Mouse (Mus musculus) hindbrain, embryonic 11.5 days (tissue): ENCODE data around the gene Morc4. TPM values are rescaled to one million over a fixed set of nuclear protein-coding genes. Genes with fewer than 3 reads are reported as not detected.

ENCODE experiments used
- ATAC-seq: fragments of 200-750 bp; cut with Nextera tagmentation; 2 replicates; pipeline ENCODE4 v1.8.0; 2017; ENCODE audit warnings: mild to moderate bottlenecking, moderate TSS enrichment, moderate library complexity; ENCODE audit not compliant: low FRiP score
- DNase-seq: peaks from one replicate; pipeline ENCODE4 v3.0.0-alpha.2; 2015; ENCODE audit warnings: low spot score
- H3K27ac ChIP-seq: fragments of 300-500 bp; sonication (generic); 2 replicates; pipeline ENCODE4 v1.5.1; 2014; ENCODE audit warnings: mild to moderate bottlenecking, low read depth, low read length
- H3K27me3 ChIP-seq: fragments of 300-500 bp; sonication (generic); 2 replicates; pipeline ENCODE4 v1.6.1; 2014; ENCODE audit warnings: mild to moderate bottlenecking, low read length, moderate library complexity, mixed read lengths; ENCODE audit not compliant: control insufficient read depth, insufficient read depth
- H3K36me3 ChIP-seq: fragments of 300-500 bp; sonication (generic); 2 replicates; pipeline ENCODE4 v1.6.1; 2014; ENCODE audit warnings: mild to moderate bottlenecking, low read length, moderate library complexity, mixed read lengths; ENCODE audit not compliant: control insufficient read depth, insufficient read depth
- H3K4me1 ChIP-seq: fragments of 300-500 bp; sonication (generic); replicated peaks from 2 replicates; pipeline ENCODE4 v1.6.1; 2014; ENCODE audit warnings: low read length, mixed read lengths; ENCODE audit not compliant: control insufficient read depth, insufficient read depth
- H3K4me2 ChIP-seq: fragments of 300-500 bp; sonication (generic); replicated peaks from 2 replicates; pipeline ENCODE4 v1.6.1; 2014; ENCODE audit warnings: mild to moderate bottlenecking, low read depth, low read length
- H3K4me3 ChIP-seq: fragments of 300-500 bp; sonication (generic); 2 replicates; pipeline ENCODE4 v1.5.1; 2014; ENCODE audit warnings: low read depth, low read length
- H3K9ac ChIP-seq: fragments of 300-500 bp; sonication (generic); 2 replicates; pipeline ENCODE4 v1.6.1; 2014; ENCODE audit warnings: low read depth, low read length
- H3K9me3 ChIP-seq: fragments of 300-500 bp; sonication (generic); 2 replicates; pipeline ENCODE4 v1.6.1; 2016; ENCODE audit warnings: low read length; ENCODE audit not compliant: control insufficient read depth
- WGBS: fragments of 180-500 bp; shearing (Covaris S2); extraction: QIAGEN DNeasy Blood & Tissue Kit; methylation state at CpG from one replicate; pipeline ENCODE4 v1.1.7; 2014; 5-methylcytosine and 5-hydroxymethylcytosine counted together
- polyA plus RNA-seq: library from polyadenylated mRNA; unstranded; fragments of >200 nt; fragmentation: Nextera tagmentation; extraction: Ambion mirVana; gene quantifications from 2 replicates; pipeline ENCODE4 v1.2.1, GENCODE M21; 2014

Morc4 gene
- polyA plus RNA-seq, 1 experiment from 2014 or later, result 9.4 TPM

GRCm38 (mm10) chrX:139813299-139814002 is 58.0 kb downstream of the Morc4 start:
- Histone ChIP-seq H3K4me3 (no peak overlapping the region), H3K36me3 (no peaks in the 10 kb centered on the region), H3K4me2 (no peak overlapping the region), H3K27ac (no peak overlapping the region), H3K27me3 (0 out of 2 replicates have a peak, but pooled peaks cover 2% of the 10 kb centered on the region), H3K9ac (no peak overlapping the region), H3K9me3 (no peaks in the 10 kb centered on the region), H3K4me1 (no peaks in the 10 kb centered on the region)
- 69% methylated on average over 9 of the region's 9 CpGs for WGBS
- no peak for DNase-seq
- no peak for ATAC-seq

GRCm38 (mm10) chrX:139812636-139813298 is 58.7 kb downstream of the Morc4 start:
- Histone ChIP-seq H3K4me1 (no peaks in the 10 kb centered on the region), H3K4me3 (no peak overlapping the region), H3K36me3 (no peaks in the 10 kb centered on the region), H3K27ac (no peak overlapping the region), H3K9me3 (no peaks in the 10 kb centered on the region), H3K4me2 (no peak overlapping the region), H3K9ac (no peak overlapping the region), H3K27me3 (0 out of 2 replicates have a peak, but pooled peaks cover 2% of the 10 kb centered on the region)
- 63% methylated on average over 3 of the region's 3 CpGs for WGBS
- ATAC-seq, result no peak
- DNase-seq, result no peak

- no peaks in the 10 kb centered on the region for H3K9me3 ChIP-seq
- H3K27me3 ChIP-seq, result 0 out of 2 replicates have a peak, but pooled peaks cover 2% of the 10 kb centered on the region
- DNase-seq (no peak), ATAC-seq (no peak)
- H3K27ac ChIP-seq, result no peak overlapping the region
- no peak overlapping the region for H3K4me3 ChIP-seq
- no peak overlapping the region for H3K9ac ChIP-seq
- 95% methylated on average over 10 of the region's 10 CpGs for WGBS
- H3K4me1 ChIP-seq, result no peaks in the 10 kb centered on the region
- H3K36me3 ChIP-seq, result no peaks in the 10 kb centered on the region
- no peak overlapping the region for H3K4me2 ChIP-seq
Observed at GRCm38 (mm10) chrX:139808501-139808900, 63.0 kb downstream of the Morc4 start.

GRCm38 (mm10) chrX:139808085-139808484 is 63.4 kb downstream of the Morc4 start:
- 37% methylated on average over 4 of the region's 4 CpGs for WGBS
- Histone ChIP-seq H3K4me1 (no peaks in the 10 kb centered on the region), H3K27me3 (0 out of 2 replicates have a peak, but pooled peaks cover 2% of the 10 kb centered on the region), H3K4me2 (no peak overlapping the region), H3K27ac (no peak overlapping the region), H3K9me3 (no peaks in the 10 kb centered on the region), H3K9ac (no peak overlapping the region), H3K4me3 (no peak overlapping the region), H3K36me3 (no peaks in the 10 kb centered on the region)
- ATAC-seq (no peak), DNase-seq (peak; percentile 17)

- H3K27me3 ChIP-seq, result 0 out of 2 replicates have a peak, but pooled peaks cover 1% of the 10 kb centered on the region
- H3K4me2 ChIP-seq, result no peak overlapping the region
- no peaks in the 10 kb centered on the region for H3K4me1 ChIP-seq
- H3K9me3 ChIP-seq, result no peaks in the 10 kb centered on the region
- no peak overlapping the region for H3K9ac ChIP-seq
- no peak for DNase-seq
- WGBS, result 78% methylated on average over 2 of the region's 2 CpGs
- H3K4me3 ChIP-seq, result no peak overlapping the region
- H3K27ac ChIP-seq, result no peak overlapping the region
- no peak for ATAC-seq
- no peaks in the 10 kb centered on the region for H3K36me3 ChIP-seq
Observed at GRCm38 (mm10) chrX:139807391-139807790, 64.1 kb downstream of the Morc4 start.

GRCm38 (mm10) chrX:139805918-139806317 is 65.6 kb downstream of the Morc4 start:
- WGBS, result 96% methylated on average over 4 of the region's 4 CpGs

GRCm38 (mm10) chrX:139803028-139803427 is 68.4 kb downstream of the Morc4 start:
- Histone ChIP-seq H3K36me3 (no peaks in the 10 kb centered on the region), H3K4me2 (no peak overlapping the region), H3K4me1 (no peaks in the 10 kb centered on the region), H3K27ac (no peak overlapping the region), H3K4me3 (no peak overlapping the region), H3K9ac (no peak overlapping the region), H3K27me3 (no peaks in the 10 kb centered on the region; the same call in 1 of the 2 replicates), H3K9me3 (no peaks in the 10 kb centered on the region)
- ATAC-seq (no peak), DNase-seq (no peak)
- 80% methylated on average over 2 of the region's 2 CpGs for WGBS

More at GRCm38 (mm10) chrX:139805918-139806317, 65.6 kb downstream of the Morc4 start:
- ATAC-seq (no peak), DNase-seq (no peak)
- H3K27me3 ChIP-seq, result no peaks in the 10 kb centered on the region; the same call in 1 of the 2 replicates
- no peak overlapping the region for H3K9ac ChIP-seq
- H3K4me1 ChIP-seq, result no peaks in the 10 kb centered on the region
- no peak overlapping the region for H3K4me2 ChIP-seq
- no peak overlapping the region for H3K4me3 ChIP-seq
- H3K27ac ChIP-seq, result no peak overlapping the region
- no peaks in the 10 kb centered on the region for H3K36me3 ChIP-seq
- no peaks in the 10 kb centered on the region for H3K9me3 ChIP-seq

- no peak for ATAC-seq
- no peaks in the 10 kb centered on the region for H3K9me3 ChIP-seq
- H3K9ac ChIP-seq, result no peak within 1 kb of the TSS
- H3K27me3 ChIP-seq, result no peaks in the 10 kb centered on the region; the same call in 1 of the 2 replicates
- no peak for DNase-seq
- H3K4me3 ChIP-seq, result no peak within 1 kb of the TSS
- 64% methylated on average over 8 of the region's 8 CpGs for WGBS
- no peak within 1 kb of the TSS for H3K27ac ChIP-seq
- H3K4me2 ChIP-seq, result no peak within 1 kb of the TSS
- H3K4me1 ChIP-seq, result no peaks in the 10 kb centered on the region
- H3K36me3 ChIP-seq, result no peaks in the 10 kb centered on the region
Observed at GRCm38 (mm10) chrX:139800406-139800878, 71.0 kb downstream of the Morc4 start, which contains the start of gene Cldn2. Cldn2 (plus strand) TSS chrX:139800828.
